Mouse (Mus musculus): Measurements from ENCODE around the gene Ralgapb. TPM values are rescaled to one million over a fixed set of nuclear protein-coding genes. Genes with fewer than 3 reads are reported as not detected.

The Ralgapb gene
- polyA plus RNA-seq, 1 experiment, result 49.5 TPM

- H3K27ac ChIP-seq (ENCODE audit: insufficient read depth, low read length), result no peak overlapping the region
- H3K4me3 ChIP-seq (ENCODE audit: insufficient read depth, low read length), result no peak overlapping the region
- no peak for TF ChIP-seq CTCF (IDR thresholded peaks at IDR 0.05; ENCODE audit: borderline replicate concordance, insufficient read depth, low read length)
- no peak for TF ChIP-seq POLR2A (IDR thresholded peaks at IDR 0.05; ENCODE audit: low read depth, low read length)
- no peaks in the 10 kb centered on the region for H3K4me1 ChIP-seq (ENCODE audit: control insufficient read depth, insufficient read depth, low read length)
Observed at GRCm38 (mm10) chr2:158373061-158373460, 36.6 kb upstream of the Ralgapb start.

GRCm38 (mm10) chr2:158373516-158373915, 36.1 kb upstream of the Ralgapb start:
- TF ChIP-seq POLR2A (IDR thresholded peaks at IDR 0.05; ENCODE audit: low read depth, low read length) (no peak), CTCF (IDR thresholded peaks at IDR 0.05; ENCODE audit: borderline replicate concordance, insufficient read depth, low read length) (no peak)
- no peak overlapping the region for H3K27ac ChIP-seq (ENCODE audit: insufficient read depth, low read length)

GRCm38 (mm10) chr2:158375443-158376122, 34.1 kb upstream of the Ralgapb start, which contains the start of gene Snhg11:
Snhg11 (plus strand) TSS chr2:158375638.
- H3K27ac ChIP-seq (ENCODE audit: insufficient read depth, low read length), result no peak within 1 kb of the TSS
- TF ChIP-seq POLR2A (IDR thresholded peaks at IDR 0.05; ENCODE audit: low read depth, low read length), result no peak
- peak; percentile 19; the same call in 1 of the 2 replicates for TF ChIP-seq CTCF (IDR thresholded peaks at IDR 0.05; ENCODE audit: borderline replicate concordance, insufficient read depth, low read length)
- no peaks in the 10 kb centered on the region for H3K4me1 ChIP-seq (ENCODE audit: control insufficient read depth, insufficient read depth, low read length)
- H3K4me3 ChIP-seq (ENCODE audit: insufficient read depth, low read length), result no peak within 1 kb of the TSS

More at GRCm38 (mm10) chr2:158373516-158373915, 36.1 kb upstream of the Ralgapb start:
- Histone ChIP-seq H3K4me3 (ENCODE audit: insufficient read depth, low read length) (no peak overlapping the region), H3K4me1 (ENCODE audit: control insufficient read depth, insufficient read depth, low read length) (no peaks in the 10 kb centered on the region)

GRCm38 (mm10) chr2:158376123-158376687, 33.4 kb upstream of the Ralgapb start:
- H3K27ac ChIP-seq (ENCODE audit: insufficient read depth, low read length), result no peak overlapping the region
- H3K4me3 ChIP-seq (ENCODE audit: insufficient read depth, low read length), result no peak overlapping the region

GRCm38 (mm10) chr2:158376798-158377197, 32.9 kb upstream of the Ralgapb start:
- TF ChIP-seq CTCF (IDR thresholded peaks at IDR 0.05; ENCODE audit: borderline replicate concordance, insufficient read depth, low read length) (no peak), POLR2A (IDR thresholded peaks at IDR 0.05; ENCODE audit: low read depth, low read length) (no peak)
- Histone ChIP-seq H3K4me3 (ENCODE audit: insufficient read depth, low read length) (no peak overlapping the region), H3K27ac (ENCODE audit: insufficient read depth, low read length) (no peak overlapping the region), H3K4me1 (ENCODE audit: control insufficient read depth, insufficient read depth, low read length) (no peaks in the 10 kb centered on the region)

More at GRCm38 (mm10) chr2:158376123-158376687, 33.4 kb upstream of the Ralgapb start:
- no peaks in the 10 kb centered on the region for H3K4me1 ChIP-seq (ENCODE audit: control insufficient read depth, insufficient read depth, low read length)
- no peak for TF ChIP-seq POLR2A (IDR thresholded peaks at IDR 0.05; ENCODE audit: low read depth, low read length)

- Histone ChIP-seq H3K27ac (ENCODE audit: insufficient read depth, low read length) (no peak overlapping the region), H3K4me1 (ENCODE audit: control insufficient read depth, insufficient read depth, low read length) (no peaks in the 10 kb centered on the region), H3K4me3 (ENCODE audit: insufficient read depth, low read length) (no peak overlapping the region)
- TF ChIP-seq CTCF (IDR thresholded peaks at IDR 0.05; ENCODE audit: borderline replicate concordance, insufficient read depth, low read length) (no peak), POLR2A (IDR thresholded peaks at IDR 0.05; ENCODE audit: low read depth, low read length) (no peak)
Observed at GRCm38 (mm10) chr2:158377811-158378210, 31.8 kb upstream of the Ralgapb start.

GRCm38 (mm10) chr2:158379354-158380078, 30.1 kb upstream of the Ralgapb start:
- no peak overlapping the region for H3K4me3 ChIP-seq (ENCODE audit: insufficient read depth, low read length)
- TF ChIP-seq CTCF (IDR thresholded peaks at IDR 0.05; ENCODE audit: borderline replicate concordance, insufficient read depth, low read length) (0 out of 2 replicates have a peak, but pooled peaks have one; percentile 1), POLR2A (IDR thresholded peaks at IDR 0.05; ENCODE audit: low read depth, low read length) (no peak)
- H3K4me1 ChIP-seq (ENCODE audit: control insufficient read depth, insufficient read depth, low read length), result no peaks in the 10 kb centered on the region

GRCm38 (mm10) chr2:158386072-158386471, 23.6 kb upstream of the Ralgapb start:
- no peaks in the 10 kb centered on the region for H3K4me1 ChIP-seq (ENCODE audit: control insufficient read depth, insufficient read depth, low read length)
- TF ChIP-seq CTCF (IDR thresholded peaks at IDR 0.05; ENCODE audit: borderline replicate concordance, insufficient read depth, low read length) (no peak), POLR2A (IDR thresholded peaks at IDR 0.05; ENCODE audit: low read depth, low read length) (no peak)
- no peak overlapping the region for H3K4me3 ChIP-seq (ENCODE audit: insufficient read depth, low read length)
- H3K27ac ChIP-seq (ENCODE audit: insufficient read depth, low read length), result no peak overlapping the region

More at GRCm38 (mm10) chr2:158379354-158380078, 30.1 kb upstream of the Ralgapb start:
- no peak overlapping the region for H3K27ac ChIP-seq (ENCODE audit: insufficient read depth, low read length)

GRCm38 (mm10) chr2:158389421-158389820, 20.2 kb upstream of the Ralgapb start:
- H3K27ac ChIP-seq (ENCODE audit: insufficient read depth, low read length), result no peak overlapping the region
- no peaks in the 10 kb centered on the region for H3K4me1 ChIP-seq (ENCODE audit: control insufficient read depth, insufficient read depth, low read length)
- TF ChIP-seq CTCF (IDR thresholded peaks at IDR 0.05; ENCODE audit: borderline replicate concordance, insufficient read depth, low read length) (no peak), POLR2A (IDR thresholded peaks at IDR 0.05; ENCODE audit: low read depth, low read length) (no peak)
- no peak overlapping the region for H3K4me3 ChIP-seq (ENCODE audit: insufficient read depth, low read length)
